ENCODE assay signal across 26 mouse cellular contexts in the genomic region with DNA sequence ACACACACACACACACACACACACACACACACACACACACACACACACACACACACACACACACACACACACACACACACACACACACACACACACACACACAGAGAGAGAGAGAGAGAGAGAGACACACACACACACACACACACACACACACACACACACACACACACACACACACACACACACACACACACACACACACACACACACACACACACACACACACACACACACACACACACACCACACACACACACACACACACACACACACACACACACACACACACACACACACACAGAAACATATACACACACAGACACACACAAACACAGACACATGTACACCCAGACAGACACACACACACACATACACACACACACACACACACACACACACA. TPM values are rescaled to one million over a fixed set of nuclear protein-coding genes. Genes with fewer than 3 reads are reported as not detected.
DNase-seq lines count a peak whose midpoint lies in the region.
"Had no signal": no experiment of that assay in that cellular context is flagged by ENCODE, and none has a peak within 500 bp of the region (broad histone marks: within the 10 kb centered on the region; RNA-seq: fewer than 3 reads in every experiment).

No protein-coding gene starts in this region.

- peak; percentile 17 for DNase-seq in adrenal gland, adult 2 months
- DNase-seq in heart, postnatal 4 days, result peak; percentile 5
- DNase-seq in ovary, postnatal 14 days (ENCODE audit: low spot score), result peak; percentile 57
- peak; percentile 91 for DNase-seq in testis, postnatal 10 days (ENCODE audit: low spot score)
- DNase-seq in thymus, postnatal 14 days, result peak; percentile 60
- DNase-seq in urinary bladder, postnatal 10 days (ENCODE audit: low spot score), result peak; percentile 100

RNA-seq across cellular contexts. Expression of a gene that starts 24.5 kb away (rescaled TPM):
- total RNA-seq in adrenal gland, adult 2 months (2021), result not detected
- polyA plus RNA-seq in adrenal gland, adult 2 months (2012; rRNA removed), result not detected in 2 replicates
- total RNA-seq in heart, postnatal 4 days (2021), result not detected
- total RNA-seq: adrenal gland, postnatal 10 days; adrenal gland, postnatal 36 days; ES-E14; gastrocnemius, adult 8-10 months; gastrocnemius, postnatal 25 days; heart, adult 18-20 months; heart, postnatal 10 days; heart, postnatal 36 days; hindbrain, postnatal 0 days had no signal
- polyA plus RNA-seq: activated CD4-positive, CD25-positive, alpha-beta regulatory T cell, adult 4 months; embryonic facial prominence, embryonic 11.5 days; embryonic facial prominence, embryonic 14.5 days; forebrain, embryonic 10.5 days; forebrain, embryonic 13.5 days; forebrain, embryonic 16.5 days; gonadal fat pad, adult 2 months; heart, embryonic 12.5 days; heart, embryonic 15.5 days; hindbrain, embryonic 11.5 days; hindbrain, embryonic 14.5 days; hindbrain, postnatal 0 days had no signal

Comparison
In these comparisons a context has a peak if more than half of its experiments do, and no peak if none do; other contexts are left out.
1. Peak in every context shown above with its lines: DNase-seq.
2. DNase-seq: peak in every context shown above with its lines; median percentile 100 in urinary bladder, postnatal 10 days; 91 in testis, postnatal 10 days; 60 in thymus, postnatal 14 days; 57 in ovary, postnatal 14 days; 17 in adrenal gland, adult 2 months; 5 in heart, postnatal 4 days.